Mouse (Mus musculus): Measurements from ENCODE around the gene Cd300ld. TPM values are rescaled to one million over a fixed set of nuclear protein-coding genes. Genes with fewer than 3 reads are reported as not detected.

Gene Cd300ld
- polyA plus RNA-seq, 1 experiment, result 1.5 TPM

GRCm38 (mm10) chr11:114968752-114969207, 20.9 kb downstream of the Cd300ld start, which contains the start of gene Cd300c:
TSS of gene Cd300c (minus strand) at chr11:114969157.
- Histone ChIP-seq H3K4me1 (ENCODE audit: control insufficient read depth, insufficient read depth, insufficient read length, low read length) (no peaks in the 10 kb centered on the region), H3K4me3 (ENCODE audit: low read depth, low read length) (no peak within 1 kb of the TSS), H3K36me3 (ENCODE audit: control insufficient read depth, insufficient read depth, low read length) (no peaks in the 10 kb centered on the region), H3K27me3 (ENCODE audit: control insufficient read depth, insufficient read depth, low read length) (no peaks in the 10 kb centered on the region), H3K27ac (ENCODE audit: insufficient read depth, low read depth, low read length) (no peak within 1 kb of the TSS)
- 75% methylated on average over 9 of the region's 9 CpGs for WGBS
- TF ChIP-seq CTCF (IDR thresholded peaks at IDR 0.05; ENCODE audit: extremely low read depth, insufficient read length, insufficient replicate concordance, low read depth, low read length) (no peak), POLR2A (IDR thresholded peaks at IDR 0.05; ENCODE audit: low read depth, low read length) (no peak)

GRCm38 (mm10) chr11:114965182-114965828, 24.4 kb downstream of the Cd300ld start:
- no peak overlapping the region for H3K4me3 ChIP-seq (ENCODE audit: low read depth, low read length)
- no peak for TF ChIP-seq CTCF (IDR thresholded peaks at IDR 0.05; ENCODE audit: extremely low read depth, insufficient read length, insufficient replicate concordance, low read depth, low read length)
- no peak for TF ChIP-seq POLR2A (IDR thresholded peaks at IDR 0.05; ENCODE audit: low read depth, low read length)
- H3K27me3 ChIP-seq (ENCODE audit: control insufficient read depth, insufficient read depth, low read length), result no peaks in the 10 kb centered on the region
- WGBS, result 26% methylated on average over 3 of the region's 3 CpGs
- no peak overlapping the region for H3K27ac ChIP-seq (ENCODE audit: insufficient read depth, low read depth, low read length)
- no peaks in the 10 kb centered on the region for H3K36me3 ChIP-seq (ENCODE audit: control insufficient read depth, insufficient read depth, low read length)
- H3K4me1 ChIP-seq (ENCODE audit: control insufficient read depth, insufficient read depth, insufficient read length, low read length), result no peaks in the 10 kb centered on the region

GRCm38 (mm10) chr11:114960369-114960768, 29.4 kb downstream of the Cd300ld start:
- WGBS, result 43% methylated on average over 1 of the region's 1 CpGs
- no peak for TF ChIP-seq CTCF (IDR thresholded peaks at IDR 0.05; ENCODE audit: extremely low read depth, insufficient read length, insufficient replicate concordance, low read depth, low read length)
- TF ChIP-seq POLR2A (IDR thresholded peaks at IDR 0.05; ENCODE audit: low read depth, low read length), result no peak
- H3K27ac ChIP-seq (ENCODE audit: insufficient read depth, low read depth, low read length), result no peak overlapping the region
- no peak overlapping the region for H3K4me3 ChIP-seq (ENCODE audit: low read depth, low read length)
- no peaks in the 10 kb centered on the region for H3K27me3 ChIP-seq (ENCODE audit: control insufficient read depth, insufficient read depth, low read length)
- no peaks in the 10 kb centered on the region for H3K36me3 ChIP-seq (ENCODE audit: control insufficient read depth, insufficient read depth, low read length)
- H3K4me1 ChIP-seq (ENCODE audit: control insufficient read depth, insufficient read depth, insufficient read length, low read length), result no peaks in the 10 kb centered on the region

GRCm38 (mm10) chr11:114934144-114934543, 55.6 kb downstream of the Cd300ld start, which contains the start of gene Cd300lb:
TSS of gene Cd300lb (minus strand) at chr11:114934386.
- 21% methylated on average over 6 of the region's 6 CpGs for WGBS
- TF ChIP-seq POLR2A (IDR thresholded peaks at IDR 0.05; ENCODE audit: low read depth, low read length), result no peak
- TF ChIP-seq CTCF (IDR thresholded peaks at IDR 0.05; ENCODE audit: extremely low read depth, insufficient read length, insufficient replicate concordance, low read depth, low read length), result no peak

GRCm38 (mm10) chr11:114933591-114933990, 56.1 kb downstream of the Cd300ld start:
- Histone ChIP-seq H3K36me3 (ENCODE audit: control insufficient read depth, insufficient read depth, low read length) (no peaks in the 10 kb centered on the region), H3K4me1 (ENCODE audit: control insufficient read depth, insufficient read depth, insufficient read length, low read length) (no peaks in the 10 kb centered on the region), H3K4me3 (ENCODE audit: low read depth, low read length) (peak overlapping the region; percentile 11; the same call in 1 of the 2 replicates), H3K27ac (ENCODE audit: insufficient read depth, low read depth, low read length) (no peak overlapping the region), H3K27me3 (ENCODE audit: control insufficient read depth, insufficient read depth, low read length) (no peaks in the 10 kb centered on the region)
- TF ChIP-seq CTCF (IDR thresholded peaks at IDR 0.05; ENCODE audit: extremely low read depth, insufficient read length, insufficient replicate concordance, low read depth, low read length), result no peak
- 27% methylated on average over 4 of the region's 4 CpGs for WGBS

More at GRCm38 (mm10) chr11:114934144-114934543, 55.6 kb downstream of the Cd300ld start, which contains the start of gene Cd300lb:
- no peaks in the 10 kb centered on the region for H3K4me1 ChIP-seq (ENCODE audit: control insufficient read depth, insufficient read depth, insufficient read length, low read length)
- H3K36me3 ChIP-seq (ENCODE audit: control insufficient read depth, insufficient read depth, low read length), result no peaks in the 10 kb centered on the region
- H3K27ac ChIP-seq (ENCODE audit: insufficient read depth, low read depth, low read length), result no peak within 1 kb of the TSS
- H3K27me3 ChIP-seq (ENCODE audit: control insufficient read depth, insufficient read depth, low read length), result no peaks in the 10 kb centered on the region
- H3K4me3 ChIP-seq (ENCODE audit: low read depth, low read length), result peak within 1 kb of the TSS; percentile 11

Other genes starting within 250 kb of the Cd300ld start
- 1.7 and 2.0 TPM in 2 replicates for gene Kif19a, start 224.5 kb downstream of the Cd300ld start, polyA plus RNA-seq (2012; rRNA removed)
- gene Btbd17, start 194.0 kb downstream of the Cd300ld start, polyA plus RNA-seq (2012; rRNA removed), result 0.44 and 0.52 TPM in 2 replicates
- 0.10 TPM in 1 of 2 replicates, not detected in the other for gene Gpr142, start 191.0 kb downstream of the Cd300ld start, polyA plus RNA-seq (2012; rRNA removed)
- 4.4 TPM in 2 replicates for gene Gprc5c, start 138.8 kb downstream of the Cd300ld start, polyA plus RNA-seq (2012; rRNA removed)
- 0.76 and 0.91 TPM in 2 replicates for gene Cd300a, start 99.9 kb downstream of the Cd300ld start, polyA plus RNA-seq (2012; rRNA removed)
- gene Cd300lb, start 55.5 kb downstream of the Cd300ld start, polyA plus RNA-seq (2012; rRNA removed), result 0.46 and 0.77 TPM in 2 replicates
- 0.37 TPM in 1 of 2 replicates, not detected in the other for gene Cd300c, start 20.8 kb downstream of the Cd300ld start, polyA plus RNA-seq (2012; rRNA removed)
- 3.1 and 5.1 TPM in 2 replicates for gene Cd300c2, start 12.0 kb upstream of the Cd300ld start, polyA plus RNA-seq (2012; rRNA removed)
- not detected in 2 replicates for gene Cd300ld2, start 26.3 kb upstream of the Cd300ld start, polyA plus RNA-seq (2012; rRNA removed)
- 0.20 TPM in 1 of 2 replicates, not detected in the other for gene Cd300ld4, start 37.1 kb upstream of the Cd300ld start, polyA plus RNA-seq (2012; rRNA removed)
- 0.85 TPM in 1 of 2 replicates, not detected in the other for gene Cd300ld5, start 47.8 kb upstream of the Cd300ld start, polyA plus RNA-seq (2012; rRNA removed)
- 1.1 TPM in 2 replicates for gene Cd300ld3, start 58.5 kb upstream of the Cd300ld start, polyA plus RNA-seq (2012; rRNA removed)
- 0.22 and 0.52 TPM in 2 replicates for gene Cd300e, start 72.3 kb upstream of the Cd300ld start, polyA plus RNA-seq (2012; rRNA removed)
- gene Rab37, start 101.5 kb upstream of the Cd300ld start, polyA plus RNA-seq (2012; rRNA removed), result 0.91 and 2.2 TPM in 2 replicates
- 3.9 and 6.9 TPM in 2 replicates for gene Cd300lf, start 144.1 kb upstream of the Cd300ld start, polyA plus RNA-seq (2012; rRNA removed)
- 314 and 949 TPM in 2 replicates for gene Slc9a3r1, start 173.4 kb upstream of the Cd300ld start, polyA plus RNA-seq (2012; rRNA removed)
- gene Tmem104, start 197.6 kb upstream of the Cd300ld start, polyA plus RNA-seq (2012; rRNA removed), result 10.0 and 21.0 TPM in 2 replicates
- 22.7 and 35.6 TPM in 2 replicates for gene Nat9, start 197.9 kb upstream of the Cd300ld start, polyA plus RNA-seq (2012; rRNA removed)